Mouse (Mus musculus) megakaryocyte, embryonic 14.5 days (primary cell): ENCODE measurements at regions not wholly inside any gene's neighbourhood (a gene's known extent, or its start where the extent isn't known, plus 50 kb on each side); places are given as distances from the start of the nearest gene placed in this dataset.

Experiments
- FLI1 ChIP-seq: IDR thresholded peaks from 2 replicates; pipeline ENCODE4 v1.6.1; 2012; ENCODE audit warnings: low read length, inconsistent platforms, mixed read lengths
- GATA1 ChIP-seq: IDR thresholded peaks from 3 replicates; pipeline ENCODE4 v1.6.1; 2012; ENCODE audit warnings: mixed read lengths, low read length, inconsistent platforms, borderline replicate concordance

DNA sequence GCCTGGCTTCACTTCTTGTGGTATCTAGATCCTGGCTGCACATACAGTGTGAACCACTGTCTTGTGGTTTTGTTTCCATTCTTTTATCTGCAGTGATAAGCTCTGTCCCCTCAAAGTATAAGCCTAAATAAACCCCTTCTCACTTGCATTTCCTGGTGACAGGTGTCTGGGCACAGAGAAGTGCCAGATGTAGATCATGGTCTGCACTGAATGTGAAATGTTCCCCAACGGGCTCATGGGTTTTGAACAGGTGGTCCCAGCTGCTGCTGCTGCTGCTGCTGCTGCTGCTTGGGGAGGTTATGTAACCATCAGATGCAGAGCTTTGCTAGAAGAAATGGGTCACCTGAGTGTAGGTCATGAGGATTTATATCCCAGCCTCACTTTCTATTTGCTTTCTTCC is 259.3 kb upstream of the Tgfbr2 start:
- TF ChIP-seq GATA1 (no peak), FLI1 (no peak)
